Mouse (Mus musculus) heart, postnatal 25 days (tissue): ENCODE data around the gene Mark2. TPM values are rescaled to one million over a fixed set of nuclear protein-coding genes. Genes with fewer than 3 reads are reported as not detected.

Experiments
- DNase-seq: peaks from one replicate; pipeline ENCODE4 v3.0.0; 2022; ENCODE audit warnings: low spot score
- intact Hi-C: fragments of 180-260 bp; cut with DNase I; formaldehyde crosslinking; loops from one replicate; pipeline ENCODE4 v1.15.1; 2025
- total RNA-seq, 2 experiments: library from RNA; stranded (reverse); gene quantifications; 2 replicates each; pipeline ENCODE4 v1.2.3; 2021

Mark2 gene
- total RNA-seq, 2 experiments from 2014 or later: 49.4 to 55.3 TPM

DNA sequence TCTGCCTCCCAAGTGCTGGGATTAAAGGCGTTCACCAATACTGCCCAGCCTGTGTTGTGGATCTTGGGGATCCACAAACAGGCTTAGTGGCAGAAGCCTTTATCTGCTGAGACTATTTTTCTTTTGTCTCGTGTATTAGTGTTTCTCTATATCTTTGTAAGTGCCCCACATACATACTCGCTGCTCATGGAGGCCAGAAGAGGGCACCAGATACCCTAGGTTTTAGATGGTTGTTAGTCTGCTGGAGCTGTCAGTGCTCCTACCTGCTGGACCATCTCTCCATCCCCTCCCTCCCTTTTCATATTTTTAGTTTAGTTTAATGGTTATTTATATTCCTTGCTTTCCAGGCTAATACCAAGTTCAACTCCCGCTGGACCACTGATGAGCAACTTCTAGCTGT, 68.2 kb downstream of the Mark2 start:
- no peak for DNase-seq
- intact Hi-C loops: no loop called here

DNA sequence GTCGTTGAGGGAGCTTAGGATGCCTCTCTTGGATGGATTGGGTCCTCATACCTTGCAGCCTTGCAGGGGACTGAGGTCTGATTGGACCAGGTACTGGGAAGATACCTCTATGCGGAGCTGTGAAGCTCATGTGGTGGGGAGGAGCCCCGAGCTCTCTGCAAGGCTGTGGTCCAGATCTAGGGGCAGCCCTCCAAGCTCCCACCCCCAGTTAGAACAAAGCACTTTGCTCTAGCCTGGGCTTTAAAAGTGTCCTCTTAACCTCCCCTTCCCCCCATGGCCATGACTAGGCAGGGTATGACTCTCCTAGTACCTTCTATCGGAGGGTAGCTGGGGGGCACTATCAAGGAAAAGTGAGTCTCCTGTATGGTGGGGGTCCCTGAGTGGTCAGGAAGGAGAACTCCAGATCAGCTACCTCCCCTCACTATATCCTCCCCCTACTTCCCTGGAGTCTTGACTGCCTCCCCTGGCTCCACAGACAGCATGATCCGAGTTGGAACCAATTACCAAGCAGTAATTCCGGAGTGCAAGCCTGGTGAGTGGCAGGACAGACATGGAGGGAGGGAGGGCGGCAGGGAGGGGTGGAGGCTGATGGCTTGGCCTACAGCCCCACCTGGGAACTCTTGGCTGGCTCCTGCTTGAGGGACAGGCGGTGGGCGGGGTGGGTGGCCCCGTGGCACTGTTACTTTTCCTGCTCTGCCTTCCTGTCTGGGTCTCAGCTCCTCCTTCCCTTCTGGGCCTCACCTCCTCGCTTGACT, 72.2 kb downstream of the Mark2 start:
- no peak for DNase-seq
- intact Hi-C loops: no loop called here

DNA sequence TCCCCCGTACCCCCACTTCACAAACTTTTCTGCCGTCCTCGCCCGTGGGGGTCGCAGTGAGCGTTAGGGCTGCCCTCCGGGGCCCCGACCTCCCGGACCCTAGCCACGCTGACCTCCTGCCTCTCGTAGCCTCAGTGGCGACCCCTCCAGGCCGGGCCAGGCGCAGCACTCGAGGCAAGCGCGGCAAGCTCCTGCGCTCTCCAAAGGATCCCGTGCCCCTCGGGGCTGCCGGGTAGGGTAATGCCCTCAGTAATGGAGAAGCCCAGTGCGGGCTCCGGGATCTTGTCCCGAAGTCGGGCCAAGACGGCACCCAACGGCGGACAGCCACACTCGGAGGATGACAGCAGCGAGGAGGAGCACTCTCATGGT, 73.0 kb downstream of the Mark2 start:
- DNase-seq: peak; percentile 58
- intact Hi-C loops: loop anchor here (1.0 kb wide), 1 partner anchor 150 kb away; no protein-coding TSS in a partner anchor

DNA sequence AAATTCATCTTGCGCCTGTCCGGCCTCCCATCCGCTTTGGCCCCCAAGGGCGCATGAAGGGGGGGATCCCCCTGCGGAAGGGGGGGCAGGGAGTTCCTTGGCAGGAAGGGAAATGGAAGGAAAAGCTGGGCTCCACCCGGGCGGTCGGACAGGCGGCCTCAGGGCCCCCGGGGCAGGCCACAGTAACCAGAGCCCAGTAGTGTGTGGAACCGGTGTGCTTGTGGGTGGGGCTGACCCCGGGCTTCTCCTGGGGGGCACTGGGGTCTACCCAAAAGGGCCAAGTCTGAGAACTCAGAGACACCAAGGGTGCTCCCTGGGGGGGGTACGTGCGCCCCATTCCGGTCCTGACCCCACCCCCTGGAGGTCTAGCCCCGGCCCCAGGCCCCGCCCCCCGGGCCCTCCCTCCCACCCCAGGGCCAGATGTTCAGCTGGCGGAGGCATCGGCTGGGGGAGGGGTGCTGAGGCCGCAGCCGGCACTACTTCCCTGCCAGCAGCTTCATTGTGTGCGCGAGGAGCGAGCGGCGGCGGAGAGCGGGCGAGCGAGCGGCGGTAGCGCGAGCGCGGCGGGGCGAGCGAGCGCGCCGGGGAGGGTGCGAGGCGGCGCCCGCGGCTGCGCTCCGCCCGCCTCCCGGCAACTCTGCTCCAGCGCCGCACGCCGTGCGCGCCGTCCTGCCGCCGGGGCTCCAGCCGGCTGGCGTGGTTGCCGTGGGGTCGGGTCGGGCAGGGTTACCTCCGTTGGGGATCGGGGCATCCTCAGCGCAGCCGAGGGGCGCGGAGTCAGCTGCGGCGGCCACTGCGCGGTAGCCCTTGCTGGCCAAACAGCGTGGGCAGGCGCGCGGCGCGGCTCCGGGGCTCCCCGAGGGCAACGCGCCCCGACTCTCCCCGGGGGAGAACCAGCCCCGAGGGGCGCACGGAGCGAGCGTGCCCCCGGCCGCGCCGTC, 73.6 kb downstream of the Mark2 start:
- DNase-seq: peak; percentile 73
- intact Hi-C loops: loop anchor here (1.0 kb wide), 1 partner anchor 150 kb away; no protein-coding TSS in a partner anchor

DNA sequence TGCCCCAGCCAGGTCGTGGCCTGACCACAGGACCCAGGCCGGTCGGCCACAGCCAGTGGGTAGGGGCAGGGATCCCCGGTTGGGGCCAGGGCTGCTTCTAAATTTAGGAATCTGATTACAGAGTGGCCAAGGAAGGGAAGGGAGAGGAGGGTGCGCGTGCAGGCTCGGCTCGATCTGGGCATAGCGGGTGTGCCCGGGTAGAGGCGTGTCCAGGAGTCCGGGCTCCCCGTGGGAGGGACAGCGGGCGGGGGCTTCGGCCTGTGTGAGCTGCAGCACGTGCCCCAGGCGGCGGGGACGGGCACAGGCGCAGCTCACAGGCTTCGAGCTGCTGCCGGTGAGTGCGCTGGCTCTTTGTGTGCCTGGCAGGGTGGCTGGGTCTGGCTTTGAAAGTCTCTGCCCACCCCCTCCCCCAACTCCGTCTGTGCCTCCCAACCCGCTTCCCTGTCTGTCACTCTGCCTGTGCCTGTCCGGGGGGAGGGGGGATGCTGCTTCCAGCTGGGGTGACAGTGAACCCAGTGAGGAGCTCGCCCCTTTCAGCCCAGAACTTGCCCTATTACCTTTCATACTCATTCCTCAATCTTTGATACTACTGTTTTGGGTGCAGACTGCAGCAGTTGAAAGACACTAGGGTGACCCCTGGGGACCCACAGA, 74.4 kb downstream of the Mark2 start, which contains the start of gene Rcor2:
TSS of gene Rcor2 (plus strand) at position 235 of the 651 bp plus-strand sequence.
- peak; percentile 66 for DNase-seq
- intact Hi-C loops: no loop called here

DNA sequence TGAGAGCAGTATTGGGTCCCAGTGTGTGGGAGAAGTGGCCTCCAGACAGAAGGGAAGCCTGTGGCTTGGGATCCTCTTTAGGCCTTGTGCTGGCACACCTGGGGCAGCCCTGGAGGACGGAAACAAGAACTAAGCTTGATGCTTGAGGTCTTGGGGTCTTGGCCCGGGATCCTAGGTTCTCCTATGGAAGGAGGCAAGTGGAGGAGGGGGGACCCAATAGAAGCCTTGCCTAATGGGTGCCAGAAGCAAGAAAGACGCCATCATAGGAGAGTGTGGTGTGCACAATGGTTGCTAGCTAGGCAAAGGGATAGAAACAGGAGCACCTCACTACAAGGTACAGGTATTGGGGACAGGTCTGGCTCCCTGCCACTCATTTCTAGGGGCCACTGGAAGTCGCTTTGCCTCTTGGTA, 75.2 kb downstream of the Mark2 start:
- no peak for DNase-seq
- intact Hi-C loops: no loop called here

DNA sequence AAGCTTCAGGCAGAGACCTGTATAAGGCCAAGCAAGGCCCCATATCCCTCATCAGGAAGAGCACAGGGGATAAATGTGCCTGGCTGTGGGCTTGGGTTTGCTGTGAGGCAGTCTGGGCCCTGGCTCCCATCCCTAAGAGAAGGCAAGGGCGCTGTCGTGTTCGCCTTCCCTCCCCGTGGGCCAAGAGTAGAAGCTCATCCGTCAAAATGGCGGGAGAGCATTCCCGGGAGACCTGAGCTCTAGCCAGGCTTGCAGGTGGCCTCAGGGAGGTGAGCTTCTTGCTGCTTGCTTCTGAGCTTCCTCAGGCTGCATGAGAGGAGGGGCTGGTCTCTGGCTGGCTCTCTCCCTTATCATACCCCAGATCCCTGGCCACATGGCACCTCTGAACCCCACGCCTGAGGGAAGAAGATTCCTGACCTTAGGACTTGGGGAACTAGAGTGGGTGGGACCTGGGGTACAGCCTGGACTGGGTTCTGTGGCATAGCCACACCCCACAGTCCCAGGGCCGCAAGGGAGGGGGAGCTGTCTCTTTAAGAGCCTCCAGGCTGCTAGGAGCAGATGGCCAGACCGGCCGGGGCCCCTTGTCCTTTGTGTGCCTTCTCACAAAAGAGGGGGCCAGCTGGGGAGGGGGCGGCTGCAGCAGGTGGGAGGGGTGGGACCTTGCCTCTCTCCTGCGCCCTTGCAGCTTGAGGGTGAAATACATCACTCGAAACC, 76.0 kb downstream of the Mark2 start:
- intact Hi-C loops: no loop called here
- DNase-seq: no peak

DNA sequence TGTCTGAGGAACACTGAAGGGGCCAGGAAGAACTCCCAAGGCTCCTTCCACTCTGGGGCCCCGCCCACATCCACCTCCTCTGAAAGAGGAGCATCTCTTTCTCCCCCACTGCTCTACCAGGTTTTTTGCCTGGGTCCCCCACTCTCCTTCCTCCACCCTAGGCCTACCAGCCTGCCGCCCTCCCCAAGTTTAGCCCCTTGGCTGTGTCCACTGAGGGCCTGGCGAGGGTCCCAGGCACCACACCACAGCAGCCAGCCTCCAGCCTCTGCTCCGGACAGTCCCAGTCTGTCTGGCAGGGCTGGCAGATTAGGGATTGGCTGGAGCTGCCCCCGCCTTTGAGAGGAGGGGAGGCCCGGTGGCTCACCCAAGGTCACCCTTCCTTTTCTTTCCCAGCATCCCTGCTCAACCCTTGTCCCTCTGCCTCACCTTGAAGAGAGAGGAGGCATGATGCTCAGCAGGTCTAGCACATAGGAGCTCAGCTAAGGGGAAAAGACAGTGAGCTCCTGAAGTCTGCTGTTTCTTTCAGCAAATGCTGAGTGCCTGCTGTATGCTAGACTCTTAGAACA, 76.8 kb downstream of the Mark2 start:
- intact Hi-C loops: loop anchor here (1.0 to 5.0 kb wide), 2 partner anchors 80 to 172 kb away; no protein-coding TSS in a partner anchor

DNA sequence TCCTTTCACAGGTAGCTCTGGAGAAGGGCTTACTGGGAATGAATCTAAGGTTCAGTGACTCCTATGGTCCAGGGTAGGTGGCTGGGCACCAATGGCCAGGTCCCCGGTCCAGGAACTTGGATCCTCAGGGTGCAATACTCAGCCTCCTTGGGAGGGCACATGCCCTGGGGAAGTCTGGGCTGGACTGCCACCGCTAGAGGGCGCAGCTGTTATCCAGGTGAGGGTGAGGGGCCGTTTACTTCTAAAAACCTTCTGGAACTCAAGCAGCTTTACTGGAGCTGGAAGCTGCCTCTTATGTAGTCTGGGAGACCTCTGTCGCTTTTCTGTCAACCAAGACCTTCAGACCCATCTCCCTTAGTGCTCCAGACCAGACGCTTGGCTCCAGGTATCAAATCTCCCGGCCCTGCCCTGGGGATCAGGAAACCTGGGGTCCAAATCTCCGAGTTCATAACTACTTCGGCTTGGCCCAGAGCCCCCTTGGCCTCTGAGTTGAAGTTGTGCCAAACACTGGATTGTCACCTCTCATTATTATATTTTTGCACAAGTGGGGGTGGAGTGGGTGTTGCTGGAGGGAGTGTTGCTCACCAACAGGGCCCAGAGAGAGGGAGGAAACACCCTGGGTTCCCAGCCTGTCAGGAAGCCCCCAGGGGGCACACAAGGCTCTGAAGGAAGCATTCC, 77.4 kb downstream of the Mark2 start:
- intact Hi-C loops: loop anchor here (1.0 to 5.0 kb wide), 2 partner anchors 81 to 173 kb away; no protein-coding TSS in a partner anchor
- DNase-seq: peak; percentile 50

More for the DNA sequence above, 76.8 kb downstream of the Mark2 start:
- DNase-seq: peak; percentile 61

DNA sequence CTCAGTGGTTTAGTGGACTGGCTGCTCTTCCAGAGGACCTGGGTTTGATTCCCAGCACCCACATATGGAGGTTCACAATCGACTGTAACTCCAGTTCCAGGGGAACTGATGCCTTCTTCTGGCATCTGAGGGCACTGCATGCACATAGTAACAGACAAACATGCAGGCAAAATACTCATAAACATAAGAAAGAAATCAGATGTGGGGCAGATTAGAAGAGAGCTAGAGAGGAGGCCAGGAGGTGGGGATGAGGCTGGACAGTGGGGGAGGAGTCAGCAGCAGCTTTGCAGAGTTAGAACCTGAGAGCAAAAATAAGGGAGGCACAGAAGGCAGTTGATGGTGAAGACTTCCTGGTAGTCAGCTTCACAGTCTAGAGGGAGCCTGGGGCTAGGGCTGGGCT, 79.1 kb downstream of the Mark2 start:
- intact Hi-C loops: loop anchor here (5.0 kb wide), 1 partner anchor 175 kb away; no protein-coding TSS in a partner anchor
- no peak for DNase-seq

DNA sequence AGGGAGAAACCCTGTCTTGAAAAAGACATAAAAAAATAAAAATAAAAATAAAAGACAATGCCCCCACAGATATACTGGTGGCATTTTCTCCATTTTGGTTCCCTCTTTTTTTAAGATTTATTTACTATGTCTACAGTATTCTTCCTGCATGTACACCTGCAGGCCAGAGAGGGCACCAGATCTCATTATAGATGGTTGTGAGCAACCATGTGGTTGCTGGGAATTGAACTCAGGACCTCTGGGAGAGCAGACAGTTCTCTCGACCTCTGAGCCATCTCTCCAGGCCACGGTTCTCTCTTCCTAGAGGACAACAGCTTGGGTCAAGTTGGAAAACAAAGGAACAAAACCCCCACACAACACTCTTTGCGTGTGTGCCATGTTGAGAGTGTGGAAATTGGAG, 79.7 kb downstream of the Mark2 start:
- no peak for DNase-seq
- intact Hi-C loops: loop anchor here (5.0 kb wide), 1 partner anchor 175 kb away; no protein-coding TSS in a partner anchor

DNA sequence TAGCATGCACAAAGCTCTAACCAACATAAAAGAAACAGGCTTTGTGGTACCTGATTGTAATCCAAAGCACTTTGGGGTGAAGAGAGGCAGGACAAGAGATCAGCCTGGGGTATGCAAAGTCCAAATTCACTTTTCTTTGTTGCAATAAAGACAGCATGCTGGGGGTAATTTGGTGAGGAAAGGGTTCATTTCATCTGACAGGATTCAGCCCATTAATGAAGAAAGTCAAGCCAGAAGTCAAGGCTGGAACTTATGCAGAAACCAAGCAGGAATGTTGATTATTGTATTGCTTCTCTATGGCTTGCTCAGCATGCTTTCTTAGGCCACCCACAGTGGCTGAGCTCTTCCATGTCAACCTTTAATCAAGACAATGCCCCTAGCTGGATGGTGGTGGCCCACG, 80.2 kb downstream of the Mark2 start:
- DNase-seq: no peak
- intact Hi-C loops: loop anchor here (5.0 kb wide), 1 partner anchor 176 kb away; no protein-coding TSS in a partner anchor

DNA sequence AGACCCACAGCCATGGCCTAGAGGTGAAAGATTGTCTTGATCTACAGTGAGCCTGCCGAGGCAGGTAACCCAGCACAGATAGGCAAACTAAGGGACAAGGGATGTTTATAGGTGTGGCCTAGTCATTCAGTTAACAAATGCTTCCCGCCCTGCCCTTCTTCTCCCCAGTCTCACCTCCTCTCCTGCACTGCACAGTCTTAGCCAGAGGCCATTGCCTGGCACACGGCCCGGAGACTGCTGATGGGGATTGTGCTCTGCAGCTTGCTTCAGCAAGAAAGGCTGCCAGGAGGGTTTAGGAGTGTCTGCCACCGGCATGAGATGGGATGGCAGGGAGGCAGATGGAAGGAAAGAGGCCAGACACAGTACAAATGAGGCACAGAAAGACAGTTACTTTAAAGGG, 83.8 kb downstream of the Mark2 start:
- intact Hi-C loops: no loop called here
- DNase-seq: no peak

DNA sequence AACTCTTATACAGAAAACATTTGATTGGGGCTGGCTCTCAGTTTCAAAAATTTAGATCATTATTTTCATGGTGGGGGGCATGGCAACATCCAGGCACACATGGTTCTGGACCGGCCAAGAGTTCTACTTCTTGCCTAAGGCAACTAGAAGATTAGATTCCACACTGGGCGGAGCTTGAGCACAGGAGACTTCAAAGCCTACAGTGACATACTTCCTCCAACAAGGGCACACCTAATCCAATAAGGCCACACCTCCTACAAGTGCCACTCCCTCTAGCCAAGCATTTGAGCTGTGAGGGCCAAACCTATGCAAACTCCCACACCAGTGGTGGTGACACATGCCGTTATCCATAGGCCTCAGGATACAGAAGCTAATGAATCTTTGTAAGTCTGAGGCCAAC, 95.6 kb downstream of the Mark2 start:
- intact Hi-C loops: no loop called here
- no peak for DNase-seq

DNA sequence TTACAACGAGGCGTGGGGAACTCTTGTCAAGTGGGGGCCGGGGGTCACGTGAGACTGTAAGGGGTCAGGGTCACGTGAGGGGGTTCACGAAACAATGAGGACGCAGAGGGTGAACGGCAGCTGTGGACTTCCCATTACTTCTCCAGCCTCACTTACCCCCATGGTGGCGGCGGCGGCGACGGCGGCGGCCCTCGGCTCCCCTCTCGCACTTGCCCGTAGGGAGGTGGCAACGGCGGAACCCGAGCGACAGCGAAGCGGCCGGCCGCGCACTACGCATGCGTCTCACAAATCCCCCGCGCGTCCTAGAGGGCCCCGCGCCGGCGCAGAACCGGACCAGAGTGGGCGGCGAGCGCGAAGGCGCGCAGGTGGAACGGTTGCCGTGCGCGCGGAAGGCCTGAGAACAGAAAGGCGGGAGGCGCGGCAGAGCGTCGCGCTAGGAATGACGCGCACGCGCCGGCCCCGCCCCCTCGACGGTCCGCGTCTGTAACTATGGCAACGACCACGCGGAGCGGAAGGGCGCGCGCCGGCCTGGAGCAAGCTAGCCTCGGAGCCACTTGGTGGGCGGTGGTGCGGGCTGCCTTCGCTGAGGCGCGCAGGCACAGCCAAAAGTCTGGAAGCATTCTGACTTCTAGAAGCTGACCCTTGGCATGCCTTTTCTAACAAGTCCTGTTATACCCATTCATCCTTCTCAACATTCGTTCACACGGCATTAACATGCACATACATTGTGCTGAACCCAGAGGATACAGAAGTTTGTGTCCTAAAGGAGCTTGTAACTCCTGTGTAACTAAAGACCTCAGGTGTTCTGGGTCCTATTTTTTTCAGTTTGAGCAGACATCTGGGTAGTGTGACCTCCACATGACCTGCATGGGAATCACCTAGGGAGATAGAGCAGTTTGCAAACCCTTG, 100.6 kb downstream of the Mark2 start, which contains the start of gene Naa40:
TSS of gene Naa40 (minus strand) at position 402 of the 909 bp plus-strand sequence.
- intact Hi-C loops: no loop called here

DNA sequence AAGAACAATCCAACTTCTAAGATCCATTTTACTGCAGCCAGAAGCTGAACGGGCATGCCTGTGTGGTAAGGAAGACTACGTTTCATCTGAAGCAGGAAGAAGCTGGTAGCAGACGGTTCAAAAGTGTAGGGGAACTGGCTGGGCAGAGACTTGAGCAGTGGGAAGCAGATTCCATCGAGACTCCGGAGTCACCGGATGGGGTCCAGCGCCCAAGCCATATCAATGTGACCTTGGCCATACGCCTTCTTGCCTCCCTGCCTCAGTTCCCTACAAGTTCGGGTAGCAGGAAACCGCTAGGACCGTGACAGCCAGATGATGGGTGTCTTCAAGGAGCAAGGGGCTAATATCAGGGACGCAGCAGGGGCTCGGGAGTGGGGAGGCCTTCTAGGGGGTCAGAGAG, 101.4 kb downstream of the Mark2 start:
- intact Hi-C loops: no loop called here
- DNase-seq: no peak

More for the DNA sequence above, 100.6 kb downstream of the Mark2 start, which contains the start of gene Naa40:
- DNase-seq: peak; percentile 79

DNA sequence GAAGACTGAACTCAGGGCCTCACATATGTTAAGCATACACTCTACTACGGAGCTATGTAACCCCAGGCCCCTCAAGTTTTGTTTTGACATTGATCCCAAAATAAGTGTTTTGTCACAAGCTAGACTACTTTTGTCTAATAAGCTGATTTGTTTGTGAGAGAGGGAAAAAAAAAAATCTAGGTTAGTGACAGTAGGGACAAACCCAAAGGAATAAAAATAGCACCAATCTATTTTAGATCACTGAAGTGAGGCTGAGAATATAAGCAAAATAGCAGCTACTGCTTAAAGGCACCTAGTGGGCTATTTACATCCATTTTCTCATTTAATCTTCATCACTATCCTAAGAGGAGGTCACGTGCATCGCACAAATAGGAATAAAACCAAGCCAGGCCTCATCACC, 102.1 kb downstream of the Mark2 start:
- no peak for DNase-seq
- intact Hi-C loops: loop anchor here (5.0 to 10.0 kb wide), 2 partner anchors 105 to 183 kb away; partner anchors contain the start of gene Mark2
